Mouse (Mus musculus) fat pad, adult 2 months (tissue): ENCODE measurements at regions not wholly inside any gene's neighbourhood (a gene's known extent, or its start where the extent isn't known, plus 50 kb on each side); places are given as distances from the start of the nearest gene placed in this dataset.

Source experiments
- DNase-seq: peaks from one replicate; pipeline ENCODE4 v3.0.0-alpha.2; 2011; ENCODE audit warnings: low read depth, low spot score; ENCODE audit errors: extremely low read depth

DNA sequence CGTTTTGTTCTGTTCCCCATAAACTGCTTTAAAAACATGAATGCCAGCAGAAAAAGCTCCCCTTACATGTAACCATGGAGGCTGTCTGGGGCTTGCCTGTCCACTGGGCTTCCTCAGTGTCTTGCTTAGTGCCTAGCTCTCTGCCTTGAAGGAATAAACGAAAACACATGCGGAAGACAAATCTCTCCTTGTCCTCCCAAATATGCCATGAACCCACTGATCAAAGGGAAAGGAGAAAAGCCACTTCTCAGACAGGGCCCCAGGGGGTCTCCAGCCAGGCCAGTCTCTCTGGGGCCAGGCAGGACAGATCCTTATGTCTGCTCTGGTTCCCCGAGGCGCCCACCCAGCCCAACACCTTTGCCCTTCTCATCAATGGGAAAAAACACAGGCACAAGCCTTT lies 518.6 kb upstream of the 3110018I06Rik start:
- DNase-seq: no peak

DNA sequence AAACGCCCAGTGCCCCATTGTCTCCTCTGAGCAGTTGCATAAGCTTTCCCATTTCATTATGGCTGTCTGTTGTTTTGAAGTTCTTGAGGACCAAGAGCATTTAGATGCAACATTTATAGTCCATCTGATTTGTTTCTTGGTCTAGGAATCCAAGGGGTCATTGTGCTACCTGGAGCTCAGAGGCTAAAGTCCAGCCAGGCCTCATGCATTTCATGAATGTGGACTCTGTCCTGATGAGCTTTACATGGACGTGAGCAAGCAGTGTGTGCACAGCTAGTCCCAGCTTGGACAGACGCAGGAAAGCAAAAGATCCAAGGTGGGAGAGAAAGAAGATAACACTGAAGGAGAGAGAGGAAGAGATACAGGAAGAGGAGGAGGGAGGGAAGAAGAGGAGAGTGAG lies 496.0 kb upstream of the 3110018I06Rik start:
- DNase-seq: no peak

DNA sequence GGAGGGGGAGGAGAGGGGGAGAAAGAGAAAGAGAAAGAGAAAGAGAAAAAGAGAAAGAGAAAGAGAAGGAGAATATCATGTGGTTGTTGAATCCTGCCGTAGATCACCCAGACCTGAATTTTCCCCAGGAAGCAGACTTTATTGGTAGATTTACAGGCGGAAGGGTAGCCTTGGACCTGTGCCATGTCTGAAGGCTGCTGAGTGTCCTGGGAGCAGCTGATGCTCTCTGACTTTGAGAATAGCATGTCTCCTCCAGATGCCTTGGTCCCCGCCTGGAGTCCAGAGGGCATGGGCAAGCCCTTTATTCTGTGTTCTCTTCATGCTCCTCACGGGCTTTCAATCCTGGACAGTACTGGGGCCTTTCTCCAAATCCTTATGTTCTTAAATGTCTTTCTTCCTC lies 495.4 kb upstream of the 3110018I06Rik start:
- no peak for DNase-seq

DNA sequence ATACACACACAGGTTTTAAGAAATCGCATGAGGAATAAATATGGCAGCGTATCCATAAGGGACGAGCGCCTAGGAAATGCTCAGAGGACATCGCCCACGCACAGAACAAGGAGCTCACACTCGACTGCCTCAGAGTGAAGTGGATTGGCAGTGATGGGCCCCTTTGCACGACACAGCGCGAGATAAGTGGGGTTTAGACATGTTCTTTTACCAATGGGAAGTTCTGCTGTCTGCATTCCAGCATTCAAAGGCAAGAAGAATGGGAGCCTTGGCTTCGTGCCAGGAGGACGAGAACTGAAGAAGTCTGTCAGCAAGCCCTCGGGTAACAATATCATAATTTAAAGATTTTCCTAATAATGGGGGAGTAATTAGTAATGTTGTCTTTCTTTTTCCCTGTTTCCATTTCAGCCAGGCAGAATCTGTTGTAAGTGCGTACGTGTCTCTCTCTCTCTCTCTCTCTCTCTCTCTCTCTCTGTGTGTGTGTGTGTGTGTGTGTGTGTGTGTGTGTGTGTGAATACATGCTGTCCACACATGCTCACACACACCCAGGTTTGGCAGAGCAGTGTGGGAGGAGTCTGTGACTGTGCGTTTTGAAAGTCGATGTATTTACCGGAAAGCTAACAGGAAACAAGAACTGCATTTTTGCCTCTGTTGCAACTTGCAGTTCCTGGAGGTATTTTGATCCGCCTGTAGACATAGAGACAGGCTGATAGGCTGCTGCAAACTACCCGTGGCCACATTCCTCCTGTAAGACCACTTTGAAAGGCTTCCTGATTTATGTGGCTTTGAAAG lies 477.2 kb upstream of the 3110018I06Rik start:
- DNase-seq: peak; percentile 18

DNA sequence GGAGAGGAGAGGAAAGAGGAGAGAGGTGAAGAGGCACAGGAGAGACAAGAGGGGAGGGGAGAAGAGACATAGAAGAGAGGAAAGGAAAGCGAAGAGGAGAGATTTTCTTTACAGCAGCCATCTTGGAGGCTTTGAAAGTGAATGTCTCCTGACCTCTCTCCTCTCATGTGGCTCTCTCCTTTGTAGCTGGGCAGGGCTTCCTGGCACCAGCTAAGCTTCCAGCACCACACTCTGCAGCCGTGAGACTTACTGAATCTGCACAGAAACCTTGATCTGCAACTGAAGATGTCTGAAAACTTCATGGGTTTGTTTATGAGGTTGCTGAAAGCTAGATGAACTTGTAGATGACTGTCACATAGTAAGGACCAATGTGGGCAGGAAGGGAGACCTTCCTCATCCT lies 471.6 kb upstream of the 3110018I06Rik start:
- DNase-seq: no peak

DNA sequence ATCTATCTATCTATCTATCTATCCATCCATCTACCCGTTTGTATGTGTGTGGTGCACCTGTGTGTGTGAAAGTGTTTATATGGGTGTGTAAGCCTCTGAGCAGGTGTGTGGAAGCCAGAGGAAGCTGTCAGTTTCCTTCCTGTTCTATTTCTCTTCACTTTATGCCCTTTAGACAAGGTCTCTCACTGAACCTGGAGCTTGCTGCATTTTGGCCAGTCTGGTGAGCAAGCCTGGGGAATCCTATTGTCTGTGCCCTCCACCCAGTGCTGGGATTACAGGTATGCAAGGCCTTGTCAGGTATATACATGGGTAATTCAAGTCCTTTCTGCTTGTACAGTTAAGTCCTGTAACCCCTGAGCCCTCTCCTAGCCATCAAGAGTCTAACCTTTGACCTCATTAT lies 466.6 kb upstream of the 3110018I06Rik start:
- no peak for DNase-seq

DNA sequence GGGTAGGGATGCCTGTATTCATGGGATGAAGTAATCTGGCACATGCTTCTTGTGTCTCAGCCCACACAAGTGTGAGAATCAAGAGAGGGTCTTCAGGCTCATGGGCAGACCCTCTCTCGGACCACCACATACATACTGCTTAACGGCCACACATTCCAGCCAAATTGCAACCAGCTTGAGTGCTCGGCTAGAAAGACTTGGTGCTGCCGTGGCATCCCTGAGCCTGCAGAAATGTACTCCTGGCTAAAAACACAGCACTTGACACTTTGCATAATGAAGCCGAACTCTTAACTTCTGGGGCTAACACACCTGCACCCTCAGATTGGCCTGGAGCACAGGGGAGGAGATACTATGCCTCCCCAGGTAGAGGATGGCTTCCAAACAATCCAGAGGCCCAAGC lies 461.6 kb upstream of the 3110018I06Rik start:
- no peak for DNase-seq

DNA sequence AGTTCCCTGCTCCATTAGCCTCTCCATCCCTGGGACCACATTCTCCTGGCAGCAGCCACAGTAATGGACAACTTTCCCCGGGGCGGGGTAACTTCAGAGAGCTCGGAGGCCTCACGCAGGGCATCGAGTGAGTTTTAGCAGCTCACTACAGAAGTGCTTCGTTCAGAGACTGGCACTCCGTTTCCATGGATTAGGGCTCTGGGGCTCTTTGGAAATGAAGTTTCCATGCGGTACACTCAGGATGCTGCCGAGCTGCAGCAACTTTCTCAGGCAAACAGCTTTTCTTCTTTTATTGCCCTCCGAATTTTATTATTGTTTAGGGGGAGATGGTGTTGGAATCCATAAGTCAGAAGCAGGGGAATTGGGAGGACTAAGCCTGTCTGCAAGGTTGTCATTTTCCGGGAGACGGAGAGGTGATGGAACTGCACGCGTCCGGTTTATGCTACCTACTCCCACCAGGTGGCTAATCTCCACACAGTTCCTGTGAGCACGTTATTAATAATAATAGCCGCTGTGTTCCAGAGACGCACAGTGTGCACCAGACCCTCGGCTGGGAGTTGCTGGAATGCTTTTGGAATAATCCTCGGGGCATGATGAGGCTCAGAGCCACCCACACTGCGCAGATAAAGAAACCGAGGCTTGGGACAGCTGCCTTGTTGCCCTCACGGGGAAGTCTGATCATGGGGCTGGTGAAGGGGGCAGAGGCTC lies 460.4 kb upstream of the 3110018I06Rik start:
- no peak for DNase-seq

DNA sequence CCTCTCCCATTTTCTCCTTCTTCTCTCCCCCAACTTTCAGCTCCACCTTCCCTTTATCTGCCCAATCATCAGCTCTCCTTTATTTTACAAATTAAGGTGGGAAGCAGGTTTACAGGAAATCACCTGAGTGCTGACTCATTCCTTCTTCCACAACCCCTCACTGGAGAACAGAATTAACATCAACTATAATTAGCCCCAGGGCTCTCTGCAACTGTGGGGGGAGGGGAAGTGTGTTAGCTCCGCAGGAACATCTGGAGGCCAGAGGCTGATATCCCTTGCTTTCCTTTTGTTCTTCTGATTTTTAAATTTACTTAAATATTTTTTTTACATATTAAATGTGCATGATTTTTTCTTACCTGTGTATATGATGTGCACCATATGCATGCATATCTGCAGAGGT lies 459.4 kb upstream of the 3110018I06Rik start:
- no peak for DNase-seq

DNA sequence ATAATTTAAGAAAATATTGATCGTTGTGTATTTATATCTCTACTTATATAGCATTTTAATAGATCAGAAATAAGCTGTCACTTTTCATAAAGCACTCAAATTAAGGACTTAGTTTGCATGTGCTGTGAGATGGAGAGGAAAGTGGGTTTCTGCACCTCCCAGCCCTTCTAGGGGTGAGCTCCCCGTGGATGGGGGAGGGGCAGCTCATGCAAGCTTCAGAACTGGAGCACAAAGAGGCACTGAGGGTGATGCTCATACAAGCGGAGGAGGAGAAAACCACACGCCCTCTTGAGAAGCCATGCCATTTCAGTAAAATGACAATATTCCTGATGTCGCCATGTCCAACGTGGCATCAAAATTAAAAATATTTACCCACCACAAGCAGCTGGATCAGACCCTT lies 452.1 kb upstream of the 3110018I06Rik start:
- no peak for DNase-seq

DNA sequence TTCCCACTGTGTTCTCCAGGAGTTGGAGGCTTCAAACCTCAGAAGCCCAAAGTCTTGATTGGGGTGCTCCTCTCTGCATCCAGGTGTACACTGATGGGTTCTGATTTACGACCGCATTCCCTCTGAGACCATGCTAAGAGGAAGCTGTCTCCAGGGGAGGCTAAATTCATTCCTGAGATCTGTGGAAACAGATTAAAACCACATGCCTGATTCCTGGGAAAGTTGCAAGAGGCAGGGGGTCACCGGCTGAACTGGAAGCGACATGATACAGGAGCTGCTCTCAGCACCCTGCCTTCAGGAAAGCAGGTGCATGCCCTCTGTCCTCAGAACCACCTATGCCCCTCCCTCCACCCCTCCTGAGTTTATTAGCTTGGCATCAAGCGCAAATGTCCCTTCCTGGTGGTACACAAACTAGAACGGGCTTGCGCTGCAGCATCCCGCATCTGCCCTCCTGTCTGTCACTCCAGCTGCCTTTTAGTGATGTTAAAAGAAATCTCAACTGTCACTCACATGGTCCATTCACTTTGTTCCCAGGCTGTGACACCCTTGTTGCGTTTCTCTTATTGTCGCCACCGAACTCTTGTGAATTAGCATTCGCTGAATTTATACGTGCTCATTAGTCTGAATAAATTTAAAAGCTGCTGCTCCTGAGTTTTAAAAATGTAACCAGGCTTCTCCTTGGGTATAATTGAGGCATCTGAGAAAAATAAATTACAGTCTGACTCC lies 446.3 kb upstream of the 3110018I06Rik start:
- no peak for DNase-seq

DNA sequence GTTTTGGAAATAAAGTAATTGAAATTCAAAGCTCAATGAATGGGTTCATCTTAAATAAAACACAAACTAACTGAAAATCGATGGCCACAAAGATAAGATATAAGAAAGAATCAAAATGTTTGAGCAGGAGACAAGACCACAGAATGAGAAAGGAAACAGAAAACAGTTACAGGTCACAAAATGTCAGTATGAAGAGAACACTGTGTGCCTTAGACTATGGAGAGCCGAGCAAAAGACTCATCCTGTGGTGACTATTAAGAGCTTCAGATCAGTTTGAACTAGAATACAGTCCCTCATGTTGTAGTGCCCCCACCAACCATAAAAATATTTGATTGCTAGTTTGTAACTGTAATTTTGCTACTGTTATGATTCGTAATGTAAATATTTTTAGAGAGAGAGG lies 441.9 kb upstream of the 3110018I06Rik start:
- DNase-seq: no peak

DNA sequence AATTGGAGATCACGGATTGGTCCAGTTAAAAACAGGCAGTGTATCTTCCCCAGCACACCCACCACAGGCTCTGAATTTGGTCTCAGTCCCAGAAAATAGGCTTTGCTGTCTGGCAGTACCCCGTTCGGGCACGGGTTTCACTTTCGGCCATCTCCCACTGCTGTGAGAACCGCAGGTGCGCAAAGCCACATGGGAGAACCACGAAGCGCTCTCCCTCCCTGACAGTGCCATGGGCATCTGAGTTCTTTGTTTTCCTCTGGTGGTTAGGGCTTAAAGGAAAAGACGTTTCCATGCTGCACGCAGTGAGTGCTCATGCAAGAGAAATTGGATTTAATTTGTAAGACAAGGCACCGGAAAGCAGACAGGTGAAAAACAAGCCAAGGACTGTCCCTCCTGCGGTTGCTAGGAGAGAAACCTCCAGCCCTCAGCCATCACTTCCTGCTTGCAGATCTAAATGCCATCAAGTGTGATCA lies 441.3 kb upstream of the 3110018I06Rik start:
- no peak for DNase-seq

DNA sequence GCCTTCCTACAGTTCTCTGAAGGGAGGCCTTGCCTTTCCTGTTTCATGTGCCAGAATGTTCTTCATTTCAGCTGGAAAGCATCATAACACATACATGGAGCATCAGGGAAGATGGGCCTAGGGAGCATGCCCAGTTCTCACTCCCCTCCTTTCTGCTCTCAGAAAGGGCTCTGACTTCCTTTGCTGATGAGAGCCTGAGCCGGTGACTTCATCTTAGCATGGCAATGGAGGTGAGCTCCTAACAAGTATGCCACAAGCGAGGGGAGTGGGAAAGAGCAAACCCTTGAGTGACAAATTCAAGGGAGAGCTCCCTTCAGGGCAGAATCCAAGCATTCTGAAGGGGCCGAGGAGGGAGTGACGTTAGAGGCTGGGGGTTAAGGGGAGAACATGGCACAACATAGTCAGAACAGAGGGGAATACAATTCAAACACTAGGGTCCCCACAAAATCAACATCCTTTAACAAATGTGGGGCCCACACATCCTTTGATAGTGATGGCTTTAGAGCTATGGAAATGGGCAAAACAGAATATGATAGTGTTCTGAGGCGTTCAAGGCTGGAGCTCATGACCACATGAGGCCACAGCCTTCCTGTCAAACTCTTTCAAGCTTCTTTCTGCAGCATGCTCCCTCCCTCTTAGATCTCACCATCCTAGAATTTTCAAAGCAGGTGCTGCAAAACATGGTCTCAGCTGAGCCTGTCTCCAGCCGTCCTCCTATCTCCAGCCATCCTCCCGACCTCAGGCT lies 437.4 kb upstream of the 3110018I06Rik start:
- DNase-seq: no peak

DNA sequence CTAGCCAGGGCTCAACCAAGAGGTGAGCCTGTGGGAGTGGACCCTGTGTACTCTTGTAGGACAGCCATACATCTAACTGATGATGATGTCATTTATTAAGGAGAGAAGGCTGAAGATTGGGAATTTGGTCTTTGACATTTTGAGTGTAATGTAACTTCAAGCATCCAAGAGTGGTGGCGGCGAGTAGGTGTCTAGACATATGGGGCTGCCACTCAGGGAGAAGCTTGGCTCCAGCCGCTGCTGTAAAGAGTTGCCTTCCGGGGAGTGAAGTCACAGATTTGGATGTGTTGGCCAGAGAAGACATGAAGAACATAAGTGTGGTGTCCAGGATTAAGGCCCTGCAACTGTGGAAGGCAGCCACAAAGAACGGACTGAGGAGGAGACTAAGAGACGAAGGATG lies 436.3 kb upstream of the 3110018I06Rik start:
- no peak for DNase-seq

DNA sequence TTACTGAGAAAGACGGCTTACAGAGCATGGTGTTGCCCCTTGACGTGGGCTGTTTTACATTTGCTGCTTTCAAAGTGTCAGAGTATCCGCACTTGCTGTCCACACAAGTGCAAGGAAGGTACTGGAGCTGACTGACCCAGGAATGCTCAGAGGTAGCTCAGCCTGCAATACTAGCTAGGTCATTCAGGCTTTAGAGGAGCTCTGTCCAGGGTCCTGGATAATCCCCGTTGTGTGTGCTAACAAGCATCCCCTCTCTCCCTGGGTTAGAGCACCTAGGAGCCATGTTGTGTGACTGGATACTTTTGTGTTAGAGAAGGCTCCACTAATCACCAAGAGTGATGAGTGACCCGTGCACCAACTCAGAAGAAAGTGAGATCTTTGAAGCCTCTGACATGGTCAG lies 431.9 kb upstream of the 3110018I06Rik start:
- DNase-seq: no peak

DNA sequence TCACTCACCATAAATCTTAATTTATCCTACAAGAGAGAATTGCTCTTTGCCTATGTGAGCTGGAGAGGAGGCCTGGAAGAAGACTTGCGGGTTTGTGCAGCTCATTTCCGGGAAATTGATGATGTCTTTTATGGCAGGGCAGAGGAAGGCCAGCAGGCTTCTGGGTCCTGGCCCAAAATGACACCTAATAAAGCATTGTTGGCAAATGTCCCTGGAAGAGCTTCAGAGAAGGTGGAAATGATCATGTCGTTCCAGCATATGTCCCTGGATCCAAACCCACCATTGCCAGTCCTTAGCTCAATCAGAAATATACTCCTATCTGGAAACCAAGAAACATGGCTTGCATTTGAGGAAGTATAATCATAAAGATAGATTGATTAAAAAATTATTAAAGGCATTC lies 427.9 kb upstream of the 3110018I06Rik start:
- no peak for DNase-seq

DNA sequence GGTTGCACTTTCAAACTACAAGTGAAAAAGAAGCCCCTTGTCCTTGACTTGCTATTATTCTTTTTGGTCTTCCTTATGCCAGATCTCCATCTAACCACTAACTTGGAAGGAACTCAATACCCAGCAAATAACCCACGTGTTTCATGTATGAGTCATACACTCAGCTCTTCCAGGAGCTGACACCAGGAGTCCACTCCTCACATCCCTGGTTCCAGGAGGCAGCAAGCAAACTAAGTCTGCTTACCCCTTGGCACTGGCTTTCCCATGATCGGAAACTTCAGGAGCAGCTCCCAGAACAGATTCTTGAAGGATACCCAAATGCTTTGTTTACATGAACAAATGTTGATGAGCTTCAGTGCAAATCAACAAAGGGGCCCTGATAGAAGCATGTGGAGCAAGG lies 421.1 kb upstream of the 3110018I06Rik start:
- DNase-seq: no peak

DNA sequence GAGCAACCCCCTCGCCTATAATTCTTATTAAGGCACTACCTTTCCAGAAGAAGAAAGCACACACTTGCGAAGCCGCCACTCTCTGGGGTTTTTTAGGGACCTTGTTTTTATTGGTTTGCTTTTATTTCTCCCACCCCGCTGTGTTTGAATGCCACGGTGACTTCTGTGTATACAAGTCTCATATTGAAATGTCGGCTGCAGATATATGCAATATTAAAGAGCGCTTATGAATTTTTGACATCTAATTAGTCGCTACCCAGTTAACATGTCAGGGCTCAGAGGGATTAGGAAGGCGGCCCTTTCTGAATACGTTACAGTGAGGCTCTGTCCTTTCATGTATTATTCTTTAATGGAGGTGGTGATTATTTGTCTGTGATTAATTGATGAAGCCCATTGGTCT lies 405.9 kb upstream of the 3110018I06Rik start:
- no peak for DNase-seq

DNA sequence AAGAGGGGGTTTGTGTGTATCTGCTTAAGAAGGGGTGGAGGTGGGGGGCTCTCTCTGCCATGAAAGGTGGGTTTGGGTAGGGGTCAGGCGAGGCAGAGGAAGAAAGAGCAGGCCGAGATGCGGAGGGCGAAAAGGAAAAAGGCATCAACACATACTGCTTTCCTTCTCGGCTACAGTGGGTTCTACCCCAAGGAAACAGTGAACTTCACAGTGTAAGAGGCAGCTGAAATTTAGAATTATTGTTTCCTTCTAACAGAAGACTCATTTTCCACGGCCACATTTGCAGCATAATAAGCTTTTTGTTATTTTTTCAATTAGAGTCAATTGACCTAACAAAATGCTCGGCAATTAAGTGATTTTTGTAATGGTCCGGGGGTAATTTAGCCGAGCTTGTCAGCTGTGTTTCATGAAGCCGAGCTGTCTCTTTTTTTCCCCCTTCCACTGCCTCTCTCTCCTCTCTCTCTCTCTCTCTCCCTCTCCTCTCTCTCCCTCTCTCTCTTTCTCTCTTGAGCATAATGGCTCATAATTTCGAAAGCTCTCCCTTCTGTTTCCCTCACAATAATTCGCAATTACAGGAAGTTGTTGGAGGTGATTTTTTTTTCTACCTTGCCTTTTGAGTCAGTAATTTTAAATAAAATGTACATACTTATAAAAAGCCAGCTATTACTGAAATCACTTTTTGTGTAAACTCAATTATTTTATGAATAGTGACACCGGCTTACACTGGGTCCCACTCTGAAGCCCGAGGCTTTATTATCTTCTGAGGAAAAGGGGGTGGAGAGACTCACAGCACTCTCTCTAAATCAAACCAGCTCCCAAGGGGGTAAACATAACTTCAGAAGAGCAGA lies 403.1 kb upstream of the 3110018I06Rik start:
- no peak for DNase-seq
